Mouse (Mus musculus): ENCODE measurements around the gene Med13l. TPM values are rescaled to one million over a fixed set of nuclear protein-coding genes. Genes with fewer than 3 reads are reported as not detected.

The Med13l gene
- polyA plus RNA-seq, 1 experiment from 2014 or later = 11.2 TPM

GRCm38 (mm10) chr5:118706414-118706813 is 145.9 kb downstream of the Med13l start:
- Histone ChIP-seq H3K4me3 (no peak overlapping the region), H3K27me3 (ENCODE audit: poor library complexity, severe bottlenecking) (no peaks in the 10 kb centered on the region), H3K27ac (no peak overlapping the region), H3K36me3 (replicated peaks) (no peaks in the 10 kb centered on the region), H3K9me3 (no peaks in the 10 kb centered on the region), H3K4me1 (peaks cover 82% of the 10 kb centered on the region)
- WGBS = 77% methylated on average over 3 of the region's 3 CpGs
- no peak for DNase-seq (ENCODE audit: extremely low spot score, low spot score)

GRCm38 (mm10) chr5:118707501-118707900 is 147.0 kb downstream of the Med13l start:
- WGBS = 70% methylated on average over 5 of the region's 5 CpGs
- no peak for DNase-seq (ENCODE audit: extremely low spot score, low spot score)
- H3K4me3 ChIP-seq = no peak overlapping the region
- peaks cover 76% of the 10 kb centered on the region for H3K4me1 ChIP-seq
- no peaks in the 10 kb centered on the region for H3K9me3 ChIP-seq
- no peaks in the 10 kb centered on the region for H3K27me3 ChIP-seq (ENCODE audit: poor library complexity, severe bottlenecking)
- H3K27ac ChIP-seq = no peak overlapping the region
- H3K36me3 ChIP-seq (replicated peaks) = no peaks in the 10 kb centered on the region

- peak; percentile 62 for DNase-seq (ENCODE audit: extremely low spot score, low spot score)
- no peaks in the 10 kb centered on the region for H3K9me3 ChIP-seq
- no peaks in the 10 kb centered on the region for H3K36me3 ChIP-seq (replicated peaks)
- no peak overlapping the region for H3K4me3 ChIP-seq
- H3K27me3 ChIP-seq (ENCODE audit: poor library complexity, severe bottlenecking) = no peaks in the 10 kb centered on the region
- H3K27ac ChIP-seq = no peak overlapping the region; the same call in 1 of the 2 replicates
- 70% methylated on average over 16 of the region's 16 CpGs for WGBS
- peaks cover 67% of the 10 kb centered on the region for H3K4me1 ChIP-seq
Measured at GRCm38 (mm10) chr5:118708215-118708949, 147.9 kb downstream of the Med13l start.

GRCm38 (mm10) chr5:118709847-118710251 is 149.4 kb downstream of the Med13l start:
- 69% methylated on average over 7 of the region's 7 CpGs for WGBS
- H3K27ac ChIP-seq = no peak overlapping the region
- no peak for DNase-seq (ENCODE audit: extremely low spot score, low spot score)
- peaks cover 62% of the 10 kb centered on the region for H3K4me1 ChIP-seq
- H3K27me3 ChIP-seq (ENCODE audit: poor library complexity, severe bottlenecking) = no peaks in the 10 kb centered on the region
- H3K9me3 ChIP-seq = no peaks in the 10 kb centered on the region
- H3K36me3 ChIP-seq (replicated peaks) = no peaks in the 10 kb centered on the region
- no peak overlapping the region for H3K4me3 ChIP-seq

GRCm38 (mm10) chr5:118715518-118715917 is 155.0 kb downstream of the Med13l start:
- 97% methylated on average over 7 of the region's 7 CpGs for WGBS
- DNase-seq (ENCODE audit: extremely low spot score, low spot score) = no peak
- H3K36me3 ChIP-seq (replicated peaks) = no peaks in the 10 kb centered on the region
- no peak overlapping the region for H3K27ac ChIP-seq
- no peak overlapping the region for H3K4me3 ChIP-seq
- peaks cover 39% of the 10 kb centered on the region for H3K4me1 ChIP-seq
- no peaks in the 10 kb centered on the region for H3K27me3 ChIP-seq (ENCODE audit: poor library complexity, severe bottlenecking)
- no peaks in the 10 kb centered on the region for H3K9me3 ChIP-seq

GRCm38 (mm10) chr5:118716295-118717271 is 156.1 kb downstream of the Med13l start:
- no peaks in the 10 kb centered on the region for H3K27me3 ChIP-seq (ENCODE audit: poor library complexity, severe bottlenecking)
- 54% methylated on average over 14 of the region's 14 CpGs for WGBS
- H3K36me3 ChIP-seq (replicated peaks) = peaks cover 3% of the 10 kb centered on the region
- H3K4me1 ChIP-seq = peaks cover 29% of the 10 kb centered on the region
- no peak for DNase-seq (ENCODE audit: extremely low spot score, low spot score)
- peak overlapping the region; percentile 60; the same call in 1 of the 2 replicates for H3K27ac ChIP-seq
- H3K9me3 ChIP-seq = no peaks in the 10 kb centered on the region
- no peak overlapping the region for H3K4me3 ChIP-seq

- H3K4me1 ChIP-seq = peaks cover 26% of the 10 kb centered on the region
- peaks cover 12% of the 10 kb centered on the region for H3K36me3 ChIP-seq (replicated peaks)
- no peaks in the 10 kb centered on the region for H3K27me3 ChIP-seq (ENCODE audit: poor library complexity, severe bottlenecking)
- no peak overlapping the region for H3K27ac ChIP-seq
- DNase-seq (ENCODE audit: extremely low spot score, low spot score) = no peak
- H3K4me3 ChIP-seq = no peak overlapping the region
- no peaks in the 10 kb centered on the region for H3K9me3 ChIP-seq
- WGBS = 89% methylated on average over 10 of the region's 10 CpGs
Measured at GRCm38 (mm10) chr5:118717456-118717855, 157.0 kb downstream of the Med13l start.

GRCm38 (mm10) chr5:118718070-118718469 is 157.6 kb downstream of the Med13l start:
- H3K9me3 ChIP-seq = no peaks in the 10 kb centered on the region
- peaks cover 26% of the 10 kb centered on the region for H3K4me1 ChIP-seq
- H3K4me3 ChIP-seq = no peak overlapping the region
- H3K36me3 ChIP-seq (replicated peaks) = peaks cover 16% of the 10 kb centered on the region
- no peak overlapping the region for H3K27ac ChIP-seq
- no peaks in the 10 kb centered on the region for H3K27me3 ChIP-seq (ENCODE audit: poor library complexity, severe bottlenecking)
- no peak for DNase-seq (ENCODE audit: extremely low spot score, low spot score)
- 92% methylated on average over 6 of the region's 6 CpGs for WGBS

GRCm38 (mm10) chr5:118721416-118721815 is 160.9 kb downstream of the Med13l start:
- no peak overlapping the region for H3K27ac ChIP-seq
- H3K36me3 ChIP-seq (replicated peaks) = peaks cover 47% of the 10 kb centered on the region
- no peak for DNase-seq (ENCODE audit: extremely low spot score, low spot score)
- no peaks in the 10 kb centered on the region for H3K27me3 ChIP-seq (ENCODE audit: poor library complexity, severe bottlenecking)
- peaks cover 17% of the 10 kb centered on the region for H3K4me1 ChIP-seq
- WGBS = 87% methylated on average over 12 of the region's 12 CpGs
- H3K4me3 ChIP-seq = no peak overlapping the region
- no peaks in the 10 kb centered on the region for H3K9me3 ChIP-seq

GRCm38 (mm10) chr5:118721848-118722247 is 161.4 kb downstream of the Med13l start:
- H3K36me3 ChIP-seq (replicated peaks) = peaks cover 51% of the 10 kb centered on the region
- 91% methylated on average over 5 of the region's 5 CpGs for WGBS
- no peak for DNase-seq (ENCODE audit: extremely low spot score, low spot score)

GRCm38 (mm10) chr5:118722456-118722855 is 162.0 kb downstream of the Med13l start:
- Histone ChIP-seq H3K36me3 (replicated peaks) (peaks cover 58% of the 10 kb centered on the region), H3K27me3 (ENCODE audit: poor library complexity, severe bottlenecking) (no peaks in the 10 kb centered on the region), H3K4me3 (no peak overlapping the region), H3K27ac (no peak overlapping the region), H3K9me3 (no peaks in the 10 kb centered on the region), H3K4me1 (peaks cover 7% of the 10 kb centered on the region)
- no peak for DNase-seq (ENCODE audit: extremely low spot score, low spot score)
- WGBS = 76% methylated on average over 3 of the region's 3 CpGs

More at GRCm38 (mm10) chr5:118721848-118722247, 161.4 kb downstream of the Med13l start:
- no peaks in the 10 kb centered on the region for H3K9me3 ChIP-seq
- H3K27ac ChIP-seq = no peak overlapping the region
- H3K4me3 ChIP-seq = no peak overlapping the region
- H3K4me1 ChIP-seq = peaks cover 13% of the 10 kb centered on the region
- no peaks in the 10 kb centered on the region for H3K27me3 ChIP-seq (ENCODE audit: poor library complexity, severe bottlenecking)

- no peak overlapping the region for H3K27ac ChIP-seq
- H3K27me3 ChIP-seq (ENCODE audit: poor library complexity, severe bottlenecking) = no peaks in the 10 kb centered on the region
- peaks cover 87% of the 10 kb centered on the region for H3K36me3 ChIP-seq (replicated peaks)
- H3K4me3 ChIP-seq = no peak overlapping the region
- no peaks in the 10 kb centered on the region for H3K9me3 ChIP-seq
- H3K4me1 ChIP-seq = no peaks in the 10 kb centered on the region
- DNase-seq (ENCODE audit: extremely low spot score, low spot score) = no peak
- 78% methylated on average over 6 of the region's 6 CpGs for WGBS
Measured at GRCm38 (mm10) chr5:118725425-118725824, 164.9 kb downstream of the Med13l start.

All from forebrain, embryonic 10.5 days (tissue).